Mouse (Mus musculus) kidney, postnatal 4 days (tissue): ENCODE data around the gene Gm10718.
"Not testable (repeated sequence)": the region's sequence is repeated elsewhere in the genome, so short reads cannot be mapped to it uniquely, and the experiment has no call there.

Source experiments
- DNase-seq, 2 experiments: peaks; one replicate each; pipeline ENCODE4 v3.0.0; 2021; ENCODE audit warnings: mixed read lengths in 2 of 2

Gm10718 gene

DNA sequence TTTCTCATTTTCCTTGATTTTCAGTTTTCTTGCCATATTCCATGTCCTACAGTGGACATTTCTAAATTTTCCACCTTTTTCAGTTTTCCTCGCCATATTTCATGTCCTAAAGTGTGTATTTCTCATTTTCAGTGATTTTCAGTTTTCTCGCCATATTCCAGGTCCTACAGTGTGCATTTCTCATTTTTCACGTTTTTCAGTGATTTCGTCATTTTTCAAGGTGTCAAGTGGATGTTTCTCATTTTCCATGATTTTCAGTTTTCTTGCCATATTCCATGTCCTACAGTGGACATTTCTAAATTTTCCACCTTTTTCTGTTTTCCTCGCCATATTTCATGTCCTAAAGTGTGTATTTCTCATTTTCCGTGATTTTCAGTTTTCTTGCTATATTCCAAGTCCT lies 2.3 kb downstream of the Gm10718 start:
- peak; percentile 52 to 58 for DNase-seq

DNA sequence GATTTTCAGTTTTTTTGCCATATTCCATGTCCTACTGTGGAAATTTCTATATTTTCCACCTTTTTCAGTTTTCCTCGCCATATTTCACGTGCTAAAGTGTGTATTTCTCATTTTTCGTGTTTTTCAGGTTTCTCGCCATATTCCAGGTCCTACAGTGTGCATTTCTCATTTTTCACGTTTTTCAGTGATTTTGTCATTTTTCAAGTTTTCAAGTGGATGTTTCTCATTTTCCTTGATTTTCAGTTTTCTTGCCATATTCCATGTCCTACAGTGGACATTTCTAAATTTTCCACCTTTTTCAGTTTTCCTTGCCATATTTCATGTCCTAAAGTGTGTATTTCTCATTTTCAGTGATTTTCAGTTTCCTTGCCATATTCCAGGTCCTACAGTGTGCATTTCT lies 2.8 kb downstream of the Gm10718 start:
- peak in 1 of 2 experiments; percentile 6 for DNase-seq

DNA sequence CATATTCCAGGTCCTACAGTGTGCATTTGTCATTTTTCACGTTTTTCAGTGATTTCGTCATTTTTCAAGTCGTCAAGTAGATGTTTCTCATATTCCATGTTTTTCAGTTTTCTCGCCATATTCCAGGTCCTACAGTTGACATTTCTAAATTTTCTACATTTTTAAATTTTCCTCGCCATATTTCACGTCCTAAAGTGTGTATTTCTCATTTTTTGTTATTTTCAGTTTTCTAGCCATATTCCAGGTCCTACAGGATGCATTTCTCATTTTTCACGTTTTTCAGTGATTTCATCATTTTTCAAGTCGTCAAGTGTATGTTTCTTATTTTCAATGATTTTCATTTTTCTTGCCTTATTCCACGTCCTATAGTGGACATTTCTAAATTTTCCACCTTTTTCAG lies 3.4 kb downstream of the Gm10718 start:
- DNase-seq = peak in 1 of 2 experiments; percentile 18

DNA sequence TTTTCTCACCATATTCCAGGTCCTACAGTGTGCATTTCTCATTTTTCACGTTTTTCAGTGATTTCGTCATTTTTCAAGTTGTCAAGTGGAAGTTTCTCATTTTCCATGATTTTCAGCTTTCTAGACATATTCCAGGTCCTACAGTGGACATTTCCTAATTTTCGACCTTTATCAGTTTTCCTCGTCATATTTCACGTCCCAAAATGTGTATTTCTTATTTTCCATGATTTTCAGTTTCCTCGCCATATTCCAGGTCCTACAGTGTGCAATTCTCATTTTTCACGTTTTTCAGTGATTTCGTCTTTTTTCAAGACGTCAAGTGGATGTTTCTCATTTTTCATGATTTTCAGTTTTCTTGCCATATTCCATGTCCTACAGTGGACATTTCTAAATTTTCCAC lies 3.9 kb downstream of the Gm10718 start:
- DNase-seq = not testable (repeated sequence)

- peak; percentile 1 to 38 for DNase-seq
Observed at GRCm38 (mm10) chr9:3029276-3030000, 6.1 kb downstream of the Gm10718 start.

GRCm38 (mm10) chr9:3030677-3031318 lies 7.5 kb downstream of the Gm10718 start:
- DNase-seq = peak in 1 of 2 experiments; percentile 4

DNA sequence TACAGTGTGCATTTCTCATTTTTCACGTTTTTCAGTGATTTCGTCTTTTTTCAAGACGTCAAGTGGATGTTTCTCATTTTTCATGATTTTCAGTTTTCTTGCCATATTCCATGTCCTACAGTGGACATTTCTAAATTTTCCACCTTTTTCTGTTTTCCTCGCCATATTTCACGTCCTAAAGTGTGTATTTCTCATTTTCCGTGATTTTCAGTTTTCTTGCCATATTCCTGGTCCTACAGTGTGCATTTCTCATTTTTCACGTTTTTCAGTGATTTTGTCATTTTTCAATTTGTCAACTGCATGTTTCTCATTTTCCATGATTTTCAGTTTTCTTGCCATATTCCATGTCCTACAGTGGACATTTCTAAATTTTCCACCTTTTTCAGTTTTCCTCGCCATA lies 11.0 kb downstream of the Gm10718 start, which contains the start of gene Gm17535:
Gm17535 (plus strand) TSS at position 301 of the 400 bp plus-strand sequence.
- not testable (repeated sequence) for DNase-seq

- DNase-seq = not testable (repeated sequence)
Observed at GRCm38 (mm10) chr9:3036577-3036976, 13.2 kb downstream of the Gm10718 start, which contains the start of gene Gm10715. TSS of gene Gm10715 (plus strand) at chr9:3036877.

- DNase-seq = not testable (repeated sequence)
Observed at GRCm38 (mm10) chr9:3038161-3038560, 14.8 kb downstream of the Gm10718 start.
